9 mouse cellular contexts compared by ENCODE assay signal in genomic region chr2:73281048-73281661, GRCm38 (mm10). TPM values are rescaled to one million over a fixed set of nuclear protein-coding genes. Genes with fewer than 3 reads are reported as not detected.
DNase-seq lines count a peak whose midpoint lies in the region; ATAC-seq and TF ChIP-seq lines count a peak whose summit lies in the region.
"Had no signal": no experiment of that assay in that cellular context is flagged by ENCODE, and none has a peak within 500 bp of the region (broad histone marks: within the 10 kb centered on the region; RNA-seq: fewer than 3 reads in every experiment).

No protein-coding gene starts in this region.

- TF ChIP-seq POLR2A in brain, embryonic 14.5 days (IDR thresholded peaks at IDR 0.05; ENCODE audit: borderline replicate concordance, extremely low read depth, insufficient read depth, insufficient read length, poor library complexity, severe bottlenecking), result no peak

- H3K4me2 ChIP-seq in kidney, postnatal 0 days (ENCODE audit: low read length), result no peak overlapping the region
- H3K4me2 ChIP-seq in hindbrain, embryonic 14.5 days (replicated peaks), result peak overlapping the region; percentile 27

- TF ChIP-seq CTCF in kidney, postnatal 0 days (IDR thresholded peaks at IDR 0.05; ENCODE audit: low read depth), result no peak
- no peak for TF ChIP-seq CTCF in brain, embryonic 14.5 days (IDR thresholded peaks at IDR 0.05; ENCODE audit: borderline replicate concordance, extremely low read depth, insufficient read depth, insufficient read length)

- H3K4me3 ChIP-seq in kidney, postnatal 0 days (replicated peaks; ENCODE audit: low read depth, low read length), result 0 out of 2 replicates have a peak overlapping the region, but pooled peaks have one; percentile 4
- H3K4me3 ChIP-seq in hindbrain, embryonic 14.5 days (replicated peaks; ENCODE audit: low read length), result no peak overlapping the region

- no peak for DNase-seq in kidney, postnatal 0 days (ENCODE audit: low spot score)
- DNase-seq in kidney, postnatal 10 days, result no peak
- DNase-seq in brain, embryonic 14.5 days (ENCODE audit: low read depth), result peak; percentile 29
- DNase-seq in hindbrain, embryonic 14.5 days (ENCODE audit: low spot score), result no peak
- DNase-seq in naive thymus-derived CD4-positive, alpha-beta T cell, adult 2 months (ENCODE audit: low read depth), result peak; percentile 44
- DNase-seq in adrenal gland, postnatal 25 days, result no peak
- no peak for DNase-seq in thymus, postnatal 14 days
- DNase-seq in c-Kit-positive CD71-positive TER-119-positive erythroid progenitor cells, embryonic 14.5 days (ENCODE audit: low spot score), result no peak
- DNase-seq: kidney, adult 8-10 months had no signal

- H3K9ac ChIP-seq in kidney, postnatal 0 days (ENCODE audit: low read depth, low read length), result no peak overlapping the region
- 0 out of 2 replicates have a peak overlapping the region, but pooled peaks have one; percentile 20 for H3K9ac ChIP-seq in hindbrain, embryonic 14.5 days

- H3K4me1 ChIP-seq in kidney, postnatal 0 days (replicated peaks; ENCODE audit: insufficient read depth, low read length), result peaks cover 7% of the 10 kb centered on the region
- H3K4me1 ChIP-seq in hindbrain, embryonic 14.5 days (replicated peaks; ENCODE audit: control insufficient read depth, insufficient read depth, low read length), result peaks cover 4% of the 10 kb centered on the region; the same call in 1 of the 2 replicates

- no peaks in the 10 kb centered on the region for H3K9me3 ChIP-seq in kidney, postnatal 0 days (replicated peaks; ENCODE audit: low read length)
- no peaks in the 10 kb centered on the region for H3K9me3 ChIP-seq in hindbrain, embryonic 14.5 days (ENCODE audit: control insufficient read depth, low read length)

- ATAC-seq in kidney, postnatal 0 days (replicated peaks; ENCODE audit: low FRiP score, low read depth), result no peak
- no peak for ATAC-seq in hindbrain, embryonic 14.5 days (ENCODE audit: low FRiP score)

- 19% methylated on average over 22 of the region's 22 CpGs for WGBS in kidney, postnatal 0 days
- 12% methylated on average over 22 of the region's 22 CpGs for WGBS in hindbrain, embryonic 14.5 days

- no peak overlapping the region for H3K27ac ChIP-seq in kidney, postnatal 0 days
- H3K27ac ChIP-seq in hindbrain, embryonic 14.5 days, result no peak overlapping the region

- H3K36me3 ChIP-seq in kidney, postnatal 0 days (ENCODE audit: insufficient read depth, low read length), result no peaks in the 10 kb centered on the region
- H3K36me3 ChIP-seq in hindbrain, embryonic 14.5 days (replicated peaks; ENCODE audit: control insufficient read depth, insufficient read depth), result no peaks in the 10 kb centered on the region

- peaks cover 27% of the 10 kb centered on the region for H3K27me3 ChIP-seq in kidney, postnatal 0 days (ENCODE audit: insufficient read depth, low read length)
- H3K27me3 ChIP-seq in hindbrain, embryonic 14.5 days (ENCODE audit: control insufficient read depth, insufficient read depth, low read length), result peaks cover 52% of the 10 kb centered on the region

RNA-seq across cellular contexts. Expression of gene Sp9, which starts 9.4 kb away (rescaled TPM):
- polyA plus RNA-seq in kidney, postnatal 0 days (2015; fragmentation: Nextera tagmentation; extraction: Ambion mirVana), result not detected in 2 replicates
- 14.6 and 16.9 TPM in 2 replicates for polyA plus RNA-seq in brain, embryonic 14.5 days (2012; rRNA removed)
- polyA plus RNA-seq in hindbrain, embryonic 14.5 days (2014; fragmentation: Nextera tagmentation; extraction: Ambion mirVana), result 1.3 and 1.9 TPM in 2 replicates
- total RNA-seq in adrenal gland, postnatal 25 days (2021), result not detected in 2 replicates

RNA-seq across cellular contexts. Expression of gene Scrn3, which starts 31.2 kb away (rescaled TPM):
- 15.9 TPM in 2 replicates for polyA plus RNA-seq in kidney, postnatal 0 days (2015; fragmentation: Nextera tagmentation; extraction: Ambion mirVana)
- polyA plus RNA-seq in brain, embryonic 14.5 days (2012; rRNA removed), result 6.4 and 6.8 TPM in 2 replicates
- 6.9 and 7.0 TPM in 2 replicates for polyA plus RNA-seq in hindbrain, embryonic 14.5 days (2014; fragmentation: Nextera tagmentation; extraction: Ambion mirVana)
- 24.1 and 29.1 TPM in 2 replicates for total RNA-seq in adrenal gland, postnatal 25 days (2021)

RNA-seq across cellular contexts. Expression of gene Cir1, which starts 31.3 kb away (rescaled TPM):
- polyA plus RNA-seq in kidney, postnatal 0 days (2015; fragmentation: Nextera tagmentation; extraction: Ambion mirVana), result 28.5 and 33.8 TPM in 2 replicates
- polyA plus RNA-seq in brain, embryonic 14.5 days (2012; rRNA removed), result 20.5 and 21.3 TPM in 2 replicates
- 26.5 and 28.0 TPM in 2 replicates for polyA plus RNA-seq in hindbrain, embryonic 14.5 days (2014; fragmentation: Nextera tagmentation; extraction: Ambion mirVana)
- total RNA-seq in adrenal gland, postnatal 25 days (2021), result 22.7 and 27.6 TPM in 2 replicates

Comparison
In these comparisons a context has a peak if more than half of its experiments do, and no peak if none do; other contexts are left out.
1. DNase-seq: peak in brain, embryonic 14.5 days (single experiment) and naive thymus-derived CD4-positive, alpha-beta T cell, adult 2 months (single experiment); none in kidney, postnatal 0 days (single experiment), kidney, postnatal 10 days (single experiment), hindbrain, embryonic 14.5 days (single experiment), adrenal gland, postnatal 25 days (single experiment), thymus, postnatal 14 days (single experiment) and c-Kit-positive CD71-positive TER-119-positive erythroid progenitor cells, embryonic 14.5 days (single experiment).